Mouse (Mus musculus): ENCODE data around the gene S100a6. TPM values are rescaled to one million over a fixed set of nuclear protein-coding genes. Genes with fewer than 3 reads are reported as not detected.

Gene S100a6
- polyA plus RNA-seq, 1 experiment from 2014 or later: 46.9 TPM

DNA sequence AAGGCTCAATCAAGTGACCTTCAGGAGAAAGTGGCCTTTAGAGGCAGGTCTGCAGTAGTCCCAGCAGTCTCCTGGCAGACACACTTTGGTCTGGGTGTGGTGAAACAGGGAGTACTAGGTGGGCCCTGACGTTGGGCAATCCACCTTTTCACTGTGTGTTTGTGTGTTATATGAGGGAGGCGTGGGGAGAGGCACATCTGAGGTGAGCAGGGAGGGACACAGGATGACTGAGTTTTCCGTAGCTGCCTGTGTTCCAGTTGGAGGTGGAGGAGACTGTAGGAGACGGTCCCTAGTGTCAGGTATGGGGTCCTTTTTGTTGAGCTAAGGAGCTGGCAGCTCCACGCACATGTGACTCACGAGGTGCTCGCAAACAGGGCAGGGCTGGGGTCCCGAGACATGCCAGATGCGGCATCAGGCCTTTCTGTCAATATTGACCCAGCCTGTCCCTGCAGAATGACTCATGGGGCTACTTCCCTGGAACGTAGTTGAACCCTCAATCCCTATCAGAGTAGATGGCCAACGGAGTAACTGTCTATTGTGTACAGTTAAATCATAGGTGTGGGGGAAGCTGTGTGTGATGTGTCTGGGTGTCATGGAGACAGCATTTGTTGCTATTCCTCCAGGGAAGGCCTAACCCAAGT lies 2.0 kb downstream of the S100a6 start:
- H3K27ac ChIP-seq: no peak overlapping the region
- ATAC-seq (ENCODE audit: low FRiP score): no peak
- H3K36me3 ChIP-seq (replicated peaks; ENCODE audit: control insufficient read depth, insufficient read depth): no peaks in the 10 kb centered on the region
- H3K4me3 ChIP-seq (replicated peaks; ENCODE audit: low read length): no peak overlapping the region
- 84% methylated on average over 11 of the region's 11 CpGs for WGBS
- 0 out of 2 replicates have a peak, but pooled peaks cover 4% of the 10 kb centered on the region for H3K27me3 ChIP-seq (ENCODE audit: control insufficient read depth, insufficient read depth, low read length)
- no peak for DNase-seq (ENCODE audit: low spot score)
- no peak overlapping the region for H3K4me2 ChIP-seq (replicated peaks)
- H3K9ac ChIP-seq: no peak overlapping the region
- H3K4me1 ChIP-seq (replicated peaks; ENCODE audit: control insufficient read depth, insufficient read depth, low read length): no peaks in the 10 kb centered on the region
- no peaks in the 10 kb centered on the region for H3K9me3 ChIP-seq (ENCODE audit: control insufficient read depth, low read length)

DNA sequence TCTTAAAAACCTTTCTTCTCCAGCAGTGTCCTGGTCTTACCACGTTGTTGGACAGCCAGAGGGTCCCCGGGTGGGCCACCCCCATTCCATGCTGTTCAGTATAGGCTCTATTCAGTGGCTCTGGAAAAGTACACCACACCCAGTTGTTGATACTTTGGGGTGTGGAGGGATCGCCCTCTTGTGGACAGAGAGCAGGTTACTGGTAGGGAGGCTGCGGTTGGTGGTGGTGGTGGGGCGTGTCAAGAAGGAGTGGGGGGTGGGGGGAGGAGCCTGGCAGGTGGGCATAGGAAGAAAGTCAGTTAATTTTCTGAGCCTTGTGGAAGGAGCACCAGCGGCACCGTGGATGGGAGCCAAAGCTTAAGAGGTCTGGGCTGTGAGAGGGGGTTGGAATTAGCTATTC lies 2.7 kb downstream of the S100a6 start:
- no peaks in the 10 kb centered on the region for H3K9me3 ChIP-seq (ENCODE audit: control insufficient read depth, low read length)
- H3K9ac ChIP-seq: no peak overlapping the region
- H3K27me3 ChIP-seq (ENCODE audit: control insufficient read depth, insufficient read depth, low read length): 0 out of 2 replicates have a peak, but pooled peaks cover 4% of the 10 kb centered on the region
- H3K4me2 ChIP-seq (replicated peaks): no peak overlapping the region
- DNase-seq (ENCODE audit: low spot score) (peak; percentile 57), ATAC-seq (ENCODE audit: low FRiP score) (peak; percentile 64; the same call in 1 of the 2 replicates)
- no peak overlapping the region for H3K4me3 ChIP-seq (replicated peaks; ENCODE audit: low read length)
- H3K36me3 ChIP-seq (replicated peaks; ENCODE audit: control insufficient read depth, insufficient read depth): no peaks in the 10 kb centered on the region
- H3K27ac ChIP-seq: no peak overlapping the region
- no peaks in the 10 kb centered on the region for H3K4me1 ChIP-seq (replicated peaks; ENCODE audit: control insufficient read depth, insufficient read depth, low read length)
- 15% methylated on average over 7 of the region's 7 CpGs for WGBS

DNA sequence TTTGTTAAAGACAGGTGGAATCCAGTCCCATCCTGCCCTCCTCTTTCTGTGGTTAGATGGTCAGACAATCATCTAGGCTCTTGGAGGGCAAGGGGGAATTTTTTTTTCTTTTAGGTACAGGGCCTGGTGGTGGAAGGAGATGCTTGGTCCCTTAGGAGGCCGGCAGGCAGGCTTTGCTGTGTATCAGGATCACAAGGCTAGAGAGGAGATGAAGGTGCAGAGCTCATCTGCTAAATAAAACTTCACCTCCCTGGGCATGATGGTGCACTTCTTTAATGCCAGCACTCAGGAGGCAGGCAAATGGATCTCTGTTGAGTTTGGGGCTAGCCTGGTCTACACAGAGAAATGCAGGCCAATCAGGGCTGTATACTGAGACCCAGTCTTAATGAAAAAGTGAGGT lies 3.2 kb downstream of the S100a6 start:
- H3K27ac ChIP-seq: no peak overlapping the region
- H3K4me1 ChIP-seq (replicated peaks; ENCODE audit: control insufficient read depth, insufficient read depth, low read length): no peaks in the 10 kb centered on the region
- no peak overlapping the region for H3K9ac ChIP-seq
- DNase-seq (ENCODE audit: low spot score) (no peak), ATAC-seq (ENCODE audit: low FRiP score) (no peak)
- H3K4me2 ChIP-seq (replicated peaks): no peak overlapping the region
- H3K9me3 ChIP-seq (ENCODE audit: control insufficient read depth, low read length): no peaks in the 10 kb centered on the region
- H3K4me3 ChIP-seq (replicated peaks; ENCODE audit: low read length): no peak overlapping the region
- WGBS: 84% methylated on average over 1 of the region's 1 CpGs
- H3K27me3 ChIP-seq (ENCODE audit: control insufficient read depth, insufficient read depth, low read length): 0 out of 2 replicates have a peak, but pooled peaks cover 4% of the 10 kb centered on the region
- no peaks in the 10 kb centered on the region for H3K36me3 ChIP-seq (replicated peaks; ENCODE audit: control insufficient read depth, insufficient read depth)

DNA sequence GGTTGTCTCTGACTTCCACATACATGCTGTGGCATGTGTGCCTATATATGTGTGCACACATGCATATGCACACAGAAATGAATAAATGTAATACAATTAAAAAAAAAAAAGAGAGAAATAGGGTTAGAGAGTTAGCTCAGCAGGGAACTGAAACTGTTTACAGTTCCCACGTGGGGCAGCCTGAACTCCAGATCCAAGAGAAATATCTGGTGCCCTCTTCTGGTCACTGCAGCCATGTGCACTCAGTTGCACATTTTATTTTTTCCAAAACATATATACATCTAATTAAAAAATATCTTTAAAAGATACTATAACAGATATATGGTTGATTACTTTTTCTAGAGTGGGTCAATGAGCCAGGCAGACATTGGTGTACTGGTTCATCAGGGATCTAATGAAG lies 4.9 kb downstream of the S100a6 start:
- Histone ChIP-seq H3K4me1 (replicated peaks; ENCODE audit: control insufficient read depth, insufficient read depth, low read length) (no peaks in the 10 kb centered on the region), H3K4me3 (replicated peaks; ENCODE audit: low read length) (no peak overlapping the region), H3K9ac (no peak overlapping the region), H3K27me3 (ENCODE audit: control insufficient read depth, insufficient read depth, low read length) (0 out of 2 replicates have a peak, but pooled peaks cover 4% of the 10 kb centered on the region), H3K36me3 (replicated peaks; ENCODE audit: control insufficient read depth, insufficient read depth) (no peaks in the 10 kb centered on the region), H3K27ac (no peak overlapping the region), H3K4me2 (replicated peaks) (no peak overlapping the region), H3K9me3 (ENCODE audit: control insufficient read depth, low read length) (no peaks in the 10 kb centered on the region)
- WGBS: 13% methylated on average over 1 of the region's 1 CpGs
- ATAC-seq (ENCODE audit: low FRiP score) (no peak), DNase-seq (ENCODE audit: low spot score) (no peak)

DNA sequence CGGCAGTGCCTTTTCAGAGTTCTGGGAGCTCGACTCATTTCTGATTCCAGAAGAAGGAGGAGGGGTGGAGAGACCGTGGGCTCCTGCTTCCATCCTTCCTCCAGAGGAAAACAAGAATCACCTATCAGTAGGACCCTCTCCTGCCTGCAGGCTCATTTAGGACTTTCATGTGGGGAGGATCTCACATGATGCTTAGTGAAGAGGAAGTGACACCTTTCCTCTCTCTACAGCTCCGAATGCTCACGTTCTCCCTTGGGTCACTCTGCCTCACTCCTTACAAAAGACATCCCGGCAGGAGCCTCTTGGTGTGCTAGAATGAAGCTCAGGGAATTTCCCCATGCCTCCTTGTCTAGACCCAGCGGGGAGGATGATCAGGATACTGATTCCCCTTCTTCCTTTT lies 8.9 kb downstream of the S100a6 start:
- no peak for ATAC-seq (ENCODE audit: low FRiP score)

DNA sequence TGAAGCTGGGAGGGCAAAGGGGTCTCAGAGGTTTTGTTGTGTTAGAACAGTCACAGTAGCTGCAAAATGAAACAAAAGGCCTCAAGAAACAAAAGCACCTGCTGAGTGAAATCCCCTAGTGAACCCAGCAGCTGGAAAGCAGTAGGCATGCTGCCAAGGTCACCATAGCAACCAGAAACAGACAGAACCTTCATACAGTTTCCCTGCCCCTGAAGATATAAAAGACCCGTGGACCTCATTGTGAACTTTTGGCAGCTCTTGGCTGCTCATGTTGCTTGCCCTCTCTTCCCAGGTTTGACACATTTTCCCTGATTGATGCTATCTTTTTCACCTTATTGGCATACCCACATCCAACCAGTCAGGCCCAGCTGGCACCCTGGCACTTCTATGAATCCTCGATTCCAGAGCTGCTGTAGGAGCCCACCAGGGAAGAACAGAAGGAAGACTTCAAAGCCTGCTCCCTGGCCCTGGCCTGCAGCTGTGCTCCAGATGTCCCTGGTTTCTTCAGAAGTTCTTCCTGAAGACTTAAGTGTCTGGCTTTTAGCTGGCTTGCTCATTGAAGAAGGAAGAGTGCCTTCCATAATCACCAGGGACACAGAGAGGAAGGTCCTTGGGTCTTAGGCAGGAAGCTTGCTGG lies 10.9 kb downstream of the S100a6 start:
- Histone ChIP-seq H3K4me2 (replicated peaks) (no peak overlapping the region), H3K36me3 (replicated peaks; ENCODE audit: control insufficient read depth, insufficient read depth) (no peaks in the 10 kb centered on the region), H3K4me3 (replicated peaks; ENCODE audit: low read length) (no peak overlapping the region), H3K27me3 (ENCODE audit: control insufficient read depth, insufficient read depth, low read length) (no peaks in the 10 kb centered on the region), H3K27ac (peak overlapping the region; percentile 72), H3K9ac (no peak overlapping the region), H3K9me3 (ENCODE audit: control insufficient read depth, low read length) (no peaks in the 10 kb centered on the region), H3K4me1 (replicated peaks; ENCODE audit: control insufficient read depth, insufficient read depth, low read length) (peaks cover 15% of the 10 kb centered on the region)
- DNase-seq (ENCODE audit: low spot score): peak; percentile 77
- WGBS: 2% methylated on average over 2 of the region's 2 CpGs
- ATAC-seq (ENCODE audit: low FRiP score): peak; percentile 65; the same call in 1 of the 2 replicates

More for the DNA sequence above, 8.9 kb downstream of the S100a6 start:
- Histone ChIP-seq H3K27me3 (ENCODE audit: control insufficient read depth, insufficient read depth, low read length) (no peaks in the 10 kb centered on the region), H3K4me3 (replicated peaks; ENCODE audit: low read length) (no peak overlapping the region), H3K9me3 (ENCODE audit: control insufficient read depth, low read length) (no peaks in the 10 kb centered on the region), H3K27ac (no peak overlapping the region), H3K9ac (no peak overlapping the region), H3K4me1 (replicated peaks; ENCODE audit: control insufficient read depth, insufficient read depth, low read length) (peaks cover 15% of the 10 kb centered on the region), H3K4me2 (replicated peaks) (no peak overlapping the region), H3K36me3 (replicated peaks; ENCODE audit: control insufficient read depth, insufficient read depth) (no peaks in the 10 kb centered on the region)
- 59% methylated on average over 7 of the region's 7 CpGs for WGBS
- DNase-seq (ENCODE audit: low spot score): no peak

DNA sequence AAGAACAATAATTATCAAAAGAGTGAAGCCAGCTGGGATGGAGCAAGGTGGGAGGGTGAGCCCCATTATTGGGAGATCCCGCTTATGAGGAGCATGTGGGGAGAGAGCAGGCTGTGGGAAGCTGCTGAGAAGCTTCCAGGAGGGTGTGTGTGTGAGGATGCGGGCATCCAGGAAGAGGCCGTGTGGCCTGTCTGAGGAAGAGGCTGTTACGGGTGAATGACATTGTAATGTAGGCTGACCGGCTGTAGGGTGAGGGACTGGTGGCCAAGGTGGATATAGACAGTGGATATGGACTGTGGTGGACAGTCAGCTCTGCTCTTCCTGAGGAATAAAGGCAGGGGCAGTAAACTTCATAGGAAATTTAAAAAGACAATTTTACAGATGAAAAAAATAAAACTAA lies 12.8 kb downstream of the S100a6 start:
- Histone ChIP-seq H3K4me2 (replicated peaks) (no peak overlapping the region), H3K36me3 (replicated peaks; ENCODE audit: control insufficient read depth, insufficient read depth) (no peaks in the 10 kb centered on the region), H3K9ac (no peak overlapping the region), H3K4me1 (replicated peaks; ENCODE audit: control insufficient read depth, insufficient read depth, low read length) (peaks cover 15% of the 10 kb centered on the region), H3K27me3 (ENCODE audit: control insufficient read depth, insufficient read depth, low read length) (no peaks in the 10 kb centered on the region), H3K27ac (no peak overlapping the region), H3K4me3 (replicated peaks; ENCODE audit: low read length) (no peak overlapping the region), H3K9me3 (ENCODE audit: control insufficient read depth, low read length) (no peaks in the 10 kb centered on the region)
- ATAC-seq (ENCODE audit: low FRiP score) (no peak), DNase-seq (ENCODE audit: low spot score) (no peak)
- 73% methylated on average over 5 of the region's 5 CpGs for WGBS

- Histone ChIP-seq H3K4me1 (replicated peaks; ENCODE audit: control insufficient read depth, insufficient read depth, low read length) (peaks cover 15% of the 10 kb centered on the region), H3K27ac (no peak overlapping the region), H3K27me3 (ENCODE audit: control insufficient read depth, insufficient read depth, low read length) (no peaks in the 10 kb centered on the region), H3K4me3 (replicated peaks; ENCODE audit: low read length) (no peak overlapping the region), H3K4me2 (replicated peaks) (no peak overlapping the region), H3K36me3 (replicated peaks; ENCODE audit: control insufficient read depth, insufficient read depth) (no peaks in the 10 kb centered on the region), H3K9ac (no peak overlapping the region), H3K9me3 (ENCODE audit: control insufficient read depth, low read length) (no peaks in the 10 kb centered on the region)
- DNase-seq (ENCODE audit: low spot score) (no peak), ATAC-seq (ENCODE audit: low FRiP score) (no peak)
- WGBS: 81% methylated on average over 9 of the region's 9 CpGs
Measured at GRCm38 (mm10) chr3:90626266-90627021, 13.8 kb downstream of the S100a6 start.

DNA sequence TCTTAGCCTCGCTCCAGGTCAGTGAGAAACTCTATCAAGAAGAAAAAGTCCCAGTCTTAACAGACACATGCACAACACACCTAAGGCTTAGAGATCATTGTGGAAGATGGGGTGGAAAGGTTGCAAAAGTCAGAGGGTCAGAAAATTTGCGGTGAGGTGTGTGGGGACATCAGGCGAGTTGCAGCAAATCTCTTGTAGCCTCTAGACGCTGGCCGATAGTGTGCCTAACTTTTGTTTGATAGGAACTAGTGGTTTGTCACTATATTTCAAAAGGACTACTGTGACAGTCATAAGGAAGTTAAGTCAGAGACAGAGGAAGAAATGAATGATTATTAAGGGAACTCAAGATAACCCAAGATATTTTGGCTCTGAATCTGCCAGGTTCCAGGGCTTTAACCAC lies 14.7 kb downstream of the S100a6 start:
- no peak for ATAC-seq (ENCODE audit: low FRiP score)
- no peak overlapping the region for H3K9ac ChIP-seq
- H3K4me2 ChIP-seq (replicated peaks): no peak overlapping the region
- H3K9me3 ChIP-seq (ENCODE audit: control insufficient read depth, low read length): no peaks in the 10 kb centered on the region
- 98% methylated on average over 5 of the region's 5 CpGs for WGBS
- peaks cover 15% of the 10 kb centered on the region for H3K4me1 ChIP-seq (replicated peaks; ENCODE audit: control insufficient read depth, insufficient read depth, low read length)
- no peaks in the 10 kb centered on the region for H3K36me3 ChIP-seq (replicated peaks; ENCODE audit: control insufficient read depth, insufficient read depth)
- H3K4me3 ChIP-seq (replicated peaks; ENCODE audit: low read length): no peak overlapping the region
- DNase-seq (ENCODE audit: low spot score): no peak
- H3K27me3 ChIP-seq (ENCODE audit: control insufficient read depth, insufficient read depth, low read length): no peaks in the 10 kb centered on the region
- no peak overlapping the region for H3K27ac ChIP-seq
